Mouse (Mus musculus) ZHBTc4 (cell line): Measurements from ENCODE around the gene Clcf1.

Source experiments
- DNase-seq: peaks from one replicate; pipeline ENCODE4 v3.0.0-alpha.2; 2011; ENCODE audit warnings: low read depth, low spot score

The Clcf1 gene

DNA sequence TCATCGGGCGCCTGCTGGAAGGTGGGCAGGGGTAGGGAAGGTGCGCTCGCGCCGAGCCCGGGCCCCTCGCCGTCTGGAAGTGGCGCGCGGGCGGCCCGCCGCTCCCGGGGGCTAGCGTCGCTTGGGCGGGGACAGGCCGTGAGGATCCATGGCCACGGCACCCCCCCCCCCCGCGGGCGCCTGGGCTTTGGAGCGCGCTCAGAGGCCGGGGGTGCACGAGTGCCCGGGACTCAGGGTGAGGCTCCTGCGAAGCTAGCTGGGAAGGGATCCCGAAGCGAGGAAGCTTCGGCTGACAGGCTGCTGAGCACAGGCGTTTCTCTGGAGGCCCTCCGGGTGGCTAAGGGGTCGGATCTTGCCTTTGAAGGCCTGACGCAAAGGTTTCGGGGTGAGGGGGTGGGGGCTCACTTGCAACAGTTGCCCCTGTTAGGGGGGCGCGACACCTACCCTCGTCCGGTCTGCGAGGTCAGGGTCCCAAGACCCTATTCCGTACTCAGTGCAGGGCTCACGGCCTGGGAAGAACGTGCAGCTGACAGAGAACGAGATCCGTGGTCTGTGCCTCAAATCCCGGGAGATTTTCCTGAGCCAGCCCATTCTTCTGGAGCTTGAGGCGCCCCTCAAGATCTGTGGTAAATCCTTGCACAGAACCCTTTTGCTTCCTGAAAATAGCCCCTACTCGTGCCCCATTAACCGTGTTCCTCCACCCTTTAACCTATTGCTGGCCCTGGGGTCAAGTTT is 21.6 kb upstream of the Clcf1 start:
- DNase-seq: no peak

GRCm38 (mm10) chr19:4193129-4193528 is 20.9 kb upstream of the Clcf1 start:
- DNase-seq: no peak

GRCm38 (mm10) chr19:4194021-4194724 is 19.9 kb upstream of the Clcf1 start:
- no peak for DNase-seq

GRCm38 (mm10) chr19:4194776-4195650 is 19.0 kb upstream of the Clcf1 start:
- no peak for DNase-seq

GRCm38 (mm10) chr19:4196048-4196447 is 18.0 kb upstream of the Clcf1 start:
- no peak for DNase-seq

DNA sequence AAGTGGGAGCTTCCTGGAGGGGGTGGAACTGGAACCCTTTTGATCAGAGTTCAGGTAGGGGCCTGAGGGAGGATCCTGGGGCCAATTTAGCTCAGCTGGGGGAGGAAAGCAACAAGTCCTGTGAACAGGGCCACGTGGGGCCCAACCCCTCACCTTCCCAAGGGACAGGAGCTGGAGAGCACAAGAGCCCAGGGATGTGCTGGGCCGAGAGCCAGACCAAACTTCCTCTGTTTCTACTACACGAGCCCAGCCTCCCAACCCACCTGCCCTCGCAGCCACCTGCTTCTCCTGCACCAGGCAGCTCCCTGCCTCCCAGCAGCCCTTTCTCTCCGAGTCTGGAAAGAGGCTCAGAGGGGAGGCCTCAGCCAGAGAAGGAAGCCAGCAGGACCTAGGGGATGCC is 17.5 kb upstream of the Clcf1 start:
- no peak for DNase-seq

GRCm38 (mm10) chr19:4197180-4197579 is 16.9 kb upstream of the Clcf1 start:
- no peak for DNase-seq

GRCm38 (mm10) chr19:4201291-4201909 is 12.6 kb upstream of the Clcf1 start, which contains the start of gene Rad9a:
Rad9a (minus strand) TSS chr19:4201662.
- peak; percentile 99 for DNase-seq

DNA sequence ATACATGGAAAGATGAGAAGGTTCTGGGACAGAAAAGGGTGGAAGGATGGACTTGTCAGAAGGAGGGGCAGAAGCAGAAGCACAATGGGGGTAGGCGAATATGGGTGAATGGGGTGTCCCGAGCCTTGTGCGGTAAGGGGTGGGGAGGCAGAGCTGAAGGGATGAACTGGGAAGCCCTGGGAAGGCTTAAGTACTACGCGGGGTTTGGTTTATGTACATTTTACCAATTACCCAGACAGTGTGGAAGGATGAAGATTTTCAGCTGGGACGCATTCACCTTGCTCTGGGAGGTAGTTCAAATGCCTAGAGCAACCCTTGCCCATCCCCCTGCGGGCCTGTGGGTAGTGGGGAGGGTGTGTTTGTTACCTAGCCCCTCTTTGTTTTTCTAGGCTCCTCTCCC is 11.9 kb upstream of the Clcf1 start:
- DNase-seq: no peak

DNA sequence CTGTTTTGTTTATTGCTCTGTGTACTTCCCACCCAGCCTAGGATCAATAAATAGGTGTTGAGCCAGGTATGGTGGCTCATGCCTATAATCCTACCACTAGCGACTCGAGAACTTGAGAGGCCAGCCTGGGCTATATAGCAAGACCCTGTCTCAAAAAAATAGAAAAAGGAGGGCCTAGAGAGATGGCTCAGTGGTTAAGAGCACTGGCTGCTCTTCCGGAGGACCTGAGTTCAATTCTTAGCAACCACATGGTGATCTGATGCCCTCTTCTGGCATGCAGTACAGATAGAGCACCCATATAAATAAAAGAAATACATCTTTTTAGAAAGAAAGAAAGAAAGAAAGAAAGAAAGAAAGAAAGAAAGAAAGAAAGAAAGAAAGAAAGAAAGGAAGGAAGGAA is 10.9 kb upstream of the Clcf1 start:
- no peak for DNase-seq

- DNase-seq: no peak
These were observed 10.3 kb upstream of the Clcf1 start for GRCm38 (mm10) chr19:4203604-4204326.

- no peak for DNase-seq
These were observed 9.1 kb upstream of the Clcf1 start for GRCm38 (mm10) chr19:4204889-4205288.

- peak; percentile 83 for DNase-seq
These were observed 7.1 kb upstream of the Clcf1 start for GRCm38 (mm10) chr19:4206971-4207370.

- no peak for DNase-seq
These were observed 5.5 kb upstream of the Clcf1 start for GRCm38 (mm10) chr19:4208563-4208962.

GRCm38 (mm10) chr19:4211891-4212588 is 2.0 kb upstream of the Clcf1 start:
- no peak for DNase-seq

GRCm38 (mm10) chr19:4213524-4213974 is 489 bp upstream of the Clcf1 start:
- DNase-seq: no peak

GRCm38 (mm10) chr19:4214771-4215450 is 873 bp downstream of the Clcf1 start:
- DNase-seq: no peak

DNA sequence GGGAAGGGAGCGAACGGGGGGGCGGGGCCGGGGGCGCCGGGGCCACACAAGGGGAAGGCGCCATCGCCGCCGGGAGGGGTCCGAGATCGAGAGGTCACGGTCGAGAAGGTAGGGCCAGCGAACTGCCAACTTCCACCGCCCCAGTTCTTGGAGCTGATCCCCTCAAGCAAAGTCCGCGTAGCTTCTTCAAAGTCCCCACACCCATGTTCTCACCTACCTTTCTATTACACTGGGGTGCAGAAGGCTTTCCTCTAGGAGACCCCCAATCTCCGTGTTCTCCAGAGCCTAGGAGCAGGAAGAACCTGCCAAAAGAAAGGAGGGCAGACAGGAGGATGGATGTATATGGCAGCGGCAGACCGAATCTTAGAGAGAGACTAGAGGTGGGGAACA is 1.4 kb downstream of the Clcf1 start:
- no peak for DNase-seq

DNA sequence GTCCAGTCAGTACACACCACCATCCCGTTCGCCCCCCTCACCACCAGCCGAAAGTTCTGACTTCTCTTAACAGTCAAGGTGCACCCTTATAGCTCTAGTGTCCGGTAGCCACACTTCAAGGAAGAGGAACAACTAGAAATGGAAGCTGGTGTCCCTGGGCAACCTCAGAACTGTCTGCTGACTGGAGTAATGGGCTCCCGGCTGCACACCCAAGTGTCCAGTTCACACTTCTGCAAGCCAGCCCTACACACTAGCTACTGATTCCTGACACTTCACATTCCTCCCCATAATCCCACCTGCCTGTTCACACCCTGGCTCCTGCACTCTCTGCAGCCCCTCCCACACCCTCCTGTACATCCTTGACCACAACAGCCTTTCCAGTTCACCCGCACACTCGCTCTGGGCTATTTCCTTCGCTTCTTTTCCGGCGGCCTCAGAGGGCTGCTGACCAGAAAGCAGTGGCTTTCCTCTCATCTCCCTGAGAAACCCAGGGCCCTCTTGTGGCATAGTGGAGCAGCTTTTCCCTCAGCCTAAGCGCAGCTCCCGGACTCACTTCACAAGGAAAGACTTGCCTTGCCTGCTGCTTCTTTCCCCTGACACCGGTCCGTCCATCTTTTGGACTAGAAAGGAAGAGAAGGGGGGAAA is 2.1 kb downstream of the Clcf1 start:
- DNase-seq: no peak
